Mouse (Mus musculus) kidney, postnatal 4 days (tissue): ENCODE results near the gene Cdc42bpg.
A peak's percentile ranks its signal among the peaks of the same experiment; 100 is the strongest.

ENCODE experiments used
- DNase-seq, 2 experiments: peaks; one replicate each; pipeline ENCODE4 v3.0.0; 2021; ENCODE audit warnings: mixed read lengths in 2 of 2

Cdc42bpg gene

GRCm38 (mm10) chr19:6352107-6352505, 45.9 kb downstream of the Cdc42bpg start:
- DNase-seq: no peak

DNA sequence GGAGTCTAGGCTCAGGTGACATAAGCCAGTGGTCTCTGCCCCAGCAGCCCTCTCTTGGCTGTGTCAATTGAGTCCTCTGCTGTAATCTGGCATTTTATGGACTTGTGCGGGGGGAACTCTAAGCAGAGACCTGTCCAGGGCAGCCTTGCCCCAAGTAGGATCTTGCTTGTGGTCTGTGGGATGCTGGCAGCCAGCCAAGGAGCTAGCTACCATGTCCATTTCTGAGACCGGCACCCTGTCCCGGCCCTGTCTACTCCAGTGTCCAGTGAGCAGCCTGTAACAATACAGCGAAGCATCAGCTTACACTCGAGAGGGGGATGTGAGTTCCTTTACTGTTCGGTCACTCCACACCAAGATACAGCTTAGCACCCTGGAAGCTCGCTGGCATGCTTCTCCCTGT, 47.8 kb downstream of the Cdc42bpg start:
- DNase-seq: no peak

GRCm38 (mm10) chr19:6361291-6361690, 55.0 kb downstream of the Cdc42bpg start:
- no peak for DNase-seq

DNA sequence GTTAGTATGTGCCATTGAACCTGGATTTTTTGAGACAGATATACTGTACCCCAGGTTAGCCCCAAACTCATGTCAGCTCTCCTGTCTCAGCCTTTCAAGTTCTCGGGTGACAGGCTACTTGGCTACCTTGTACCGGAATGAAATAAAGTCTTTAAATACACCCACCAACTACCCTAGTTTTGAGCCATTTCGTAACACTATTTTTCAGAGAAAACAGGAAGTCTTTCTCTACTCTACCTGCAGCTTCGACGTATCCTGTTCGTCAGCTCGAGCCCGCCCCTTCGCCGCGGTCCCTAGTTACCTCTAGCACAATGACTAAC, 56.8 kb downstream of the Cdc42bpg start:
- DNase-seq: no peak

DNA sequence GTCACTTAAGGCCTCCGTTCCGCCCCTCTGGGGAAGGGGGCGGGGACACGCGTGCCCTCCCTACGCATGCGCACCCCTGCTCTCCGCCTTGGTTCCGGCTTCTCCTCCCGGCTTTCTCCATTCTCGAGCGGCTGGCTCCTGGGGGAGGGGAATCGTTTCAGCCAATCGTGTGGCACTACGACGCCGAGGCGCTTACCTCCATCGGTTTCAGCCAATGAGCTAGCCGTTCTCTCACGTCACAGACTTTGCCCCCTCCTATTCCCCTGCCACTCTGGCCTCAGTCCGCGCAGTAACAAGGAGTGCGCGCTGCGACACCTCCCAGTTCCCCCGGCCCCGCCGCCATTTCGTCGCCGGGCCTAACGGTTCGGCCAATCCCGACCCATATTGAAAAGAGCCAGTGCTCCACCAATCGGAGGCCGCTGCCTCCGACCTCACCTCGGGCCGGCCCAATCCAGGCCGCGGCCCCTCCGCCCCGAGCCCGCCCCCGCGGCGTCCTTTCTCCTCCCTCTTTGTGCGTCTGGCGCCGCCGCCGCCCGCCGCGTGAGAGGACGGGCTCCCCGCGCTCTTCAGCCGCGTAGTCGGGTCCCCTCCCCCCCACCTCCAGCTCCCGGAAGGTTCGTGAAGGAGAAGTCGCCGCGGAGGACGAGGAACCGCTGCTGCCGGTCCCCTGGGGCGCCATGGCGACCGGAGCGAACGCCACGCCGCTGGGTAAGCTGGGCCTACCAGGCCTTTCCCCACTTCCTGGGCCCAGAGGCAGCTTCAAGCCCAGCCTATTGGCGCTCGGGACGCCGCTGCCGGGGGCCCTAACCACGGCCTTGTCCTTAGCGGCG, 57.4 kb downstream of the Cdc42bpg start, which contains the start of gene Sf1:
TSS of gene Sf1 (plus strand) at position 280 of the 830 bp plus-strand sequence.
- DNase-seq: peak; percentile 99 to 100

- peak; percentile 94 to 96 for DNase-seq
Observed at GRCm38 (mm10) chr19:6364317-6364725, 58.1 kb downstream of the Cdc42bpg start.

DNA sequence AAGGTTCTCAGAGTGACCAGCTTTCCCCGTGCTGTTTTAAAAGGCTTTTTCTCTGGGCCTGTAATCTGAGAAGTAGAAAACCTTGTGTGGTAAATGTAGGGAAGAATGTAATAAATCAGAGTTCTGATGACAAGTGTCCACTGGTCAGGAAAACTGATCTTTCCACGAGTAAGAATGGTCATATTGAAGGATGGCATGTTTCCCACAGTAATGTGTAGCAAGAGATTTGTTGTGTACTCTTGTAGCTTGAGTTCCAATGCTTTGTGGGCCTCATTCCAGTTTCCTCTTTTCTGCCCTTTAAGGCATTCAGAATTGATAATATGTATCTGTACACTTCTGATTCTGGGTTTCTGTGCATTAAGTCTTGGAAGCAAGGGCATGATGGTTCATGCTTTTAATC, 58.6 kb downstream of the Cdc42bpg start:
- DNase-seq: no peak

- no peak for DNase-seq
Observed at GRCm38 (mm10) chr19:6370175-6370574, 63.9 kb downstream of the Cdc42bpg start.

- no peak for DNase-seq
Observed at GRCm38 (mm10) chr19:6372433-6372832, 66.2 kb downstream of the Cdc42bpg start.

GRCm38 (mm10) chr19:6373539-6374400, 67.5 kb downstream of the Cdc42bpg start:
- peak; percentile 95 to 96 for DNase-seq

GRCm38 (mm10) chr19:6374571-6374970, 68.3 kb downstream of the Cdc42bpg start:
- DNase-seq: no peak
